Mouse (Mus musculus) brown adipose tissue, adult 24 weeks (tissue): ENCODE results near the gene Mgat4b. TPM values are rescaled to one million over a fixed set of nuclear protein-coding genes. Genes with fewer than 3 reads are reported as not detected.
A peak's percentile ranks its signal among the peaks of the same experiment; 100 is the strongest.
"Not testable (repeated sequence)": the region's sequence is repeated elsewhere in the genome, so short reads cannot be mapped to it uniquely, and the experiment has no call there.

Experiments
- H3K27ac ChIP-seq: fragments of 200-500 bp; replicated peaks from 2 replicates; pipeline ENCODE4 v1.5.1; 2012; ENCODE audit warnings: low read depth, mild to moderate bottlenecking, low read length
- H3K4me1 ChIP-seq: fragments of 200-500 bp; 2 replicates; pipeline ENCODE4 v1.6.1; 2012; ENCODE audit warnings: low read length, mixed read lengths; ENCODE audit not compliant: control insufficient read depth, insufficient read depth, insufficient read length
- H3K4me3 ChIP-seq: fragments of 200-500 bp; 2 replicates; pipeline ENCODE4 v1.5.1; 2012; ENCODE audit warnings: low read depth, mild to moderate bottlenecking, low read length, moderate library complexity; ENCODE audit not compliant: insufficient read depth
- polyA plus RNA-seq: library from polyadenylated mRNA; stranded (reverse); fragments of >200 nt; gene quantifications from 2 replicates; pipeline ENCODE4 v1.2.4, GENCODE M21; 2012; ENCODE audit not compliant: missing spikeins, insufficient read depth, insufficient read length

Gene Mgat4b
- polyA plus RNA-seq = 57.6 and 60.6 TPM in 2 replicates

DNA sequence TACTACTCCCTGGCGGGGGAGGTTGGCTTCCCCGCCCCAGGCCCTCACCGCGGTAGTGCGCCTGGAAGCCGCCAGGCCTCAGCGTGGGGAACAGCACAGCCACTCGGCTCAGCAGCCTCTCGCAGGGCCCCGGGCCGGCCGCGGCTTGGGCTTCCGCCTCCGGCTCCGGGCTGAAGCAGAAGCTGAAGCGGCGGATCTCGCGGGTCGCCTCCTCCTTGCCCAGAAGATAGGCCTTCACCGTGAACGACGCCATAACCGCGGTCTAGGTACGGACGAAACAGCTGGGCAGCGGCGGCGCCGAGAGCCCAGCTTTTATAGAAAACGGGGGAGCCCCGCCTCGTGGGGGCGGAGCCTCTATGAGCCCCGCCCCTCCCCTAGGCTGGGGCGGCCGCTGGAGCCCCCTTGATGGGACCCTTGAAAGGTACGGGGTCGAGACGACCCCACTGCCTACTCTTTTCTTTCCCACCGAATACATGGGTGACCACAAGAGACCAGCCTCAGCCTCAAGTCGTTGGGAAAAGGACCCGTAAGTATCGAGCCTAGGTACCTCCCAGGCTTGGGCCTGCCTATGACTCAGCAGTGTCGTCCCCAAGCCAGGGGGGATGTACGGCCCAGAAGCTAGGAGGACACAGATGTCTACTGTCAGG is at the start of gene Mgat4b, which contains the start of gene Sqstm1:
Mgat4b (plus strand) TSS at position 386 of the 647 bp plus-strand sequence.
Sqstm1 (minus strand) TSS at position 323 of the 647 bp plus-strand sequence.
- peak within 1 kb of the TSS; percentile 98 for H3K4me3 ChIP-seq
- peak within 1 kb of the TSS; percentile 92 for H3K27ac ChIP-seq
- peaks cover 23% of the 10 kb centered on the region for H3K4me1 ChIP-seq

DNA sequence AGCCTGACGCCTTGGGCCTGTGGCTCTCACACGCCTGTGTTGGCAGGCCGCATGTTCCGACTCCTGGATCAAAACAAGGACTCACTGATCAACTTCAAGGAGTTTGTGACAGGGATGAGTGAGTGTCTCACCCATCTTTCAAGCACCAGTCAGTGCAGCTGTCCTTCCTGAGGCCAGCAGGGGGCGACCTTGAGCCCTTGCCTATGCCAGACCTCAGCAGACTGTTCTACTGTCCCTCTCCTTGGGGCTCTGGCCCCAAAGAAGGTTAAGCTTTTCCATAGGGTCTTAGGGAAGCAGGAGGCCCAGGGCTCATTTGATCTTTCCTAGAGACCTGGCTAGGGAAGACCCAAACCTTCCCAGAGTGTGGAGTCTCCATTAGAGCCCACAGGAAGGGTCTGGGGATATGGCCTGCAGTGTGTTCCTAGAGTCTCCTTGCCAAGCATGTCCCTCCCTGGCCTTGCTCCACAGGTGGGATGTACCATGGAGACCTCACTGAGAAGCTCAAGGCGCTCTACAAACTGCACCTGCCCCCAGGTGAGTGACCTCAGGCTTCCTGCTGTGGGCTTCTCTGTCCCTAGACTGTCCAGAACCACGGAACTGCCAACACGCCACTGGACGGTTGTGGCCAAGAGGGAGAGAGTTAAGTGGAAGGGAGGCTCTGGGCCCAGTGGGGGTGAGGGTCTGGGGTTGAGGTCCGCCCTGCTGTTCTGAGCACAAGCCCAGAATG is 48.9 kb upstream of the Mgat4b start:
- Histone ChIP-seq H3K4me1 (peaks cover 4% of the 10 kb centered on the region; the same call in 1 of the 2 replicates), H3K27ac (peak overlapping the region; percentile 18), H3K4me3 (no peak overlapping the region)

DNA sequence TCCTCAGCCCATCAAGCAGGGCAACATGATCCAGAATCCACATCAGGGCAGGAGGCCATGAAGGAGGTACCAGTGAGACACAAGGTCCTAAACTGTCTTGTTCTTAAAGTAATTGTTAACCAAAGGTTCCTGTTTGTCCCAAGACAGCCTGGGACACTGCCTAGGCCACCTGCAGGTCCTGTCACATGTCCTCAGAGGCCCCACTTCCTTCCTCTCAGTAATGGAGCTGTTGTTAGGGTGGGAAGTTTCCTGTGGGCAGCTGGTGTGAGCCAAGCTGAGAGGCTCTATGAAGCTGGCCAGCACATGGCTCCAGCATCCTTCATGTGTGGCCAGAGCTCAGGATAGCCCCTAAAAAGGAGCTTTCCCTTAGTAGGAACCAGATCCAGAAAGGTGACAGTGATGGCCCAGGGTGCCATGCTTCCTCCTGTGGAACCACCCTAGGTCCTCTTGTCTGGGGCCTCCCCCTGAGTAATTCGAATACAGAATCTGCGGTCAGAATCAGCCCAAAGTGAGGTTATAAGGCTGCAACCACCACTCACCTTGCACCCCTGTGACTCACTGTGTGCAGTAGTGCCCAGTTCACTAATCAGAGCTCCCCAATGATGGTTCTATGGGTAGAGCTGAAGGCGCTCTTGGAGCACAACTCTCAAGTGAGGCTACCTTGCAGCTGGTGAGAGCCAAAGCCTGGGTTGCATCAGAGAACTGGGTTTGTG is 48.2 kb upstream of the Mgat4b start:
- Histone ChIP-seq H3K27ac (peak overlapping the region; percentile 18), H3K4me1 (peaks cover 4% of the 10 kb centered on the region; the same call in 1 of the 2 replicates), H3K4me3 (no peak overlapping the region)

DNA sequence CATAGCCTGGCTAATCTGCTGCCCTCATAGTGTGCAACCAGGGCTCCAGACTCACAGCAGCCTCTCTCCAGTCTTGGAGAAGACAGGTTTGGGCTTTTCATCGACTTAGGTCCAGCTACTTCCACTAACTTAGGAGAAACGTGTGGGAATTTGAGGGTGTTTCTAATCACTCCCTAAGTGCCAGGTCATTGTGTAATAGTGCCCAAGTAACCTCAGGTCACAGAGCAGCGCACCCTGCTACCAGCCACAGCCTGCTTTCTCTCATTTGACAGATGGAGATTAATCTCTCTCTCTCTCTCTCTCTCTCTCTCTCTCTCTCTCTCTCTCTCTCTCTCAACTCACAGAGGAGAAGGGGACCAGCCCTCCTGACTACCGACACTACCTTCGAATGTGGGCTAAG is 42.3 kb upstream of the Mgat4b start:
- no peaks in the 10 kb centered on the region for H3K4me1 ChIP-seq
- no peak overlapping the region for H3K4me3 ChIP-seq
- no peak overlapping the region for H3K27ac ChIP-seq

DNA sequence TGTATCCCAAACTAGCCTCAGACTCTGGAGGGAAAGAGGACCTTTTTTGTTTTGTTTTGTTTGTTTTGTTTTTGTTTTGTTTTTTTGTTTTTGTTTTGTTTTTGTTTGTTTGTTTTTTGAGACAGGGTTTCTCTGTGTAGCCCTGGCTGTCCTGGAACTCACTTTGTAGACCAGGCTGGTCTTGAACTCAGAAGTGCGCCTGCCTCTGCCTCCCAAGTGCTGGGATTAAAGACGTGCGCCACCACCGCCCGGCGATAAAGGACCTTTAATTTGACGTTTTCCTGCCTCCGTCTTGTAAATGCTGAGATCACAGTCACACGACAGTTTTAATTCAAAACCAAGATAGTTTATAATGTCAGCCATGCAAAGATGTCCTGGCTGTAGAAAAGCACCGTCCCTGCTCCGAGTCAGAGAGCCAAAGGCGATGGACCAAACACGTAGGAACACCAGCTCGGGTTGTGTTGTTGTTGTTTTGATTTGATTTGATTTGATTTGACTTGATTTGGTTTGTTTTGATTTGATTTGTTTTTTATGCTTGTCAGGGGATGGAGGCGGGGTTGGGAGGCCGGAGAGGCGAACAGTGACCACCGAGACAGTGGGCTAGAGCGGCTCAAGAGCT is 36.5 kb upstream of the Mgat4b start, which contains the start of gene Mrnip:
Mrnip (plus strand) TSS at position 334 of the 619 bp plus-strand sequence.
- peak within 1 kb of the TSS; percentile 74 for H3K4me3 ChIP-seq
- H3K27ac ChIP-seq = peak within 1 kb of the TSS; percentile 59
- H3K4me1 ChIP-seq = not testable (repeated sequence)

DNA sequence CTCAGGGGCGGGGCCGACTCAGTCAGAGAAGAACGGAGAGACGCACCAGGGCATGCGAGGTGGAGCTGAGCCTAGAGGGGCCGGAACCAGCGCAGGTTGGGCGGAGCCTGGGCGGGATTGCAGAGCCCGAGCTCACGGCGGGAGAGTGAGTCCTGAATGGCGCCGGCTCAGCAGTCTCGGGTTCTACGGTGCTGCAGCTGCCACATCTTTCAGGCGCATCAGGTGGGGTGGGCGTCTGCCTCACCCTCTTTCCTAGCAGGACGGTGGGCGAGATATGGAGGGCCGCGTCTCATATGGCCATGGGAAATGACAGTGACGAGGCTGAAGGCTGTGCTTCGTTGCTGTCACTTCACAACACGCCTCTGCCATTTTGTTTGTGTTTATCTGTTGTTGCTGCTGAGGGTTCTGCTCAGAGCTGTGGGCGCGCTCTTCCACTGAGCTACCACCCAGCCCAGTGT is 35.9 kb upstream of the Mgat4b start:
- Histone ChIP-seq H3K4me3 (peak overlapping the region; percentile 74), H3K27ac (no peak overlapping the region), H3K4me1 (peaks cover 4% of the 10 kb centered on the region; the same call in 1 of the 2 replicates)

DNA sequence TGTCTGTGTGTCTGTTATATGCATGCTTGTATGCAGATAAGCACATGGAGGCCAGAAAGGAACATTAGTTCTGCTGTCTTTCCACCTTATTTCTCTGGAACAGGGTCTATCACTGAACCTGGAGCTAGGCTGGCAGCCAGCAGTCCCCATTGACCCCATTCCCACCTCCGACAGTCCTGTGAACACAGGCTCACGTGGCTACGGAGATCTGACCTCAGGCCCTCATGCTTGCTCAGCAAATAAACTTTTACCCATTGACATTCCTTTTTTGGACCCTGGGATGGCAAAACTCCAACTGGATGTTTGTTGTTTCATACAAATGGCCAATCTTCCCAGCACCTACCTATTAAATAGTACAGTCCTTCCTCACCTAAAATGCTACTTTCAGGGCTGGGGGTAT is 34.3 kb upstream of the Mgat4b start:
- Histone ChIP-seq H3K4me3 (no peak overlapping the region), H3K4me1 (peaks cover 4% of the 10 kb centered on the region; the same call in 1 of the 2 replicates), H3K27ac (no peak overlapping the region)

DNA sequence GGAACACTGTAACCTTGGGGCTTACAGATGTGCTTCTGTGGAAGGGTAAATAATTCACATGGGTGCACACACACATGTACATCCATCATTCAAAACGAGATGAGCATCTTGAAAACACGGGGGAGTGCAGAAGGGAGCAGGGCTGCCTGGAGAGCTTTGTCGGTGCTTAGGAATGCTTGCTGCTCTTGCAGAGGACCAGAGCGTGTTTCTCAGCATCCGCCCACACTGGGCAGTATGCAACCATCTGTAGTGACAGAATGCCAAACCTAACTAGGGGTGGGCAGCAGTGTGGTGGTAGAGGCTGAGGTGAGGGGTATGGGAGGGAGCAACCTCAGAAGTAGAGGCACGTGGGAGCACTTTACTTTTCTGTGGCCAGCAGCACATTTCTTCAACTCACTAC is 33.6 kb upstream of the Mgat4b start:
- H3K4me3 ChIP-seq = no peak overlapping the region
- peaks cover 4% of the 10 kb centered on the region; the same call in 1 of the 2 replicates for H3K4me1 ChIP-seq
- no peak overlapping the region for H3K27ac ChIP-seq

DNA sequence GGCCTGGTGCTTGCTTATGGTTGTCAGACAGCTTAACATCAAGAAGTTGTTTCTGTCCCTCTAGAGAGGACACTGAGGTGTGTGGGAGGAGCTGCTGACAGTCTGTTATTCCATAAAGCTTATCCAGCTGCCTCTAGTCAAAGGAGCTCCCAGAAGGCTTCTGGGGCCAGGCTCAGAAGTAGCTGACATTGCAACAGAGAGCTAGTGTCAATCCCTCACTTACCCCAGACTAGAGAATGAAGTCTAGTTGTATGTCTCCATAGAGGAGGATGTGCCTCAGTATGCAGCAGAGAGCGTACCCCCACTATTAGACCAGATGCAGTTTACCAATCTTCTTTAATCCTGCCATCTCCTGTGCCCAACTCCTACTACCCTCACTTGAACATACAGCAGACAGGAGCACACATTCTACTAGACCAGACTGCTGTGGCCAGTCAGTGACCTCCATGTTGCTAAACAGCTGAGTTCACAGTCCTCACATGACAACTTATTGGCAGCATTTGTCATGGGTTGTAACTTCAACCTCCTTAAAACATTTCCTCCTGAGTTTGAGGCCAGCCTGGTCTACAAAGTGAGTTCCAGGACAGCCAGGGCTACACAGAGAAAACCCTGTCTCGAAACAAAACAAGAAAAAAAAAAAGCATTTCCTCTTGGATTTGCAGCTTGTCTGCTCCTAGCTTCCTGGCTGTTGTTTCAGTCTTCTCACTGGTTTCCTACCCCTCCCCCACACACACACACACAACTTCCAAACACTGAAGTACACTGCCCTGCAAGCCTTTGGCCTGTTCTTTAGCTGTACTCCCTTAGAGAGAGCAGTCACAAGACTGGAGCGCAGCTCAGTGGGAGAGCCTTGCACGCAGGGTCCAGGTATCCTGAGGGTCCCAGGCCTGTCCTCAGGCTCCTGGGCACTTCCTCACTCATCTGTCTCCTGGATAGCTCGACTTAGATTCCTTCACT is 31.9 kb upstream of the Mgat4b start:
- Histone ChIP-seq H3K4me1 (peaks cover 4% of the 10 kb centered on the region; the same call in 1 of the 2 replicates), H3K4me3 (no peak overlapping the region), H3K27ac (no peak overlapping the region)

DNA sequence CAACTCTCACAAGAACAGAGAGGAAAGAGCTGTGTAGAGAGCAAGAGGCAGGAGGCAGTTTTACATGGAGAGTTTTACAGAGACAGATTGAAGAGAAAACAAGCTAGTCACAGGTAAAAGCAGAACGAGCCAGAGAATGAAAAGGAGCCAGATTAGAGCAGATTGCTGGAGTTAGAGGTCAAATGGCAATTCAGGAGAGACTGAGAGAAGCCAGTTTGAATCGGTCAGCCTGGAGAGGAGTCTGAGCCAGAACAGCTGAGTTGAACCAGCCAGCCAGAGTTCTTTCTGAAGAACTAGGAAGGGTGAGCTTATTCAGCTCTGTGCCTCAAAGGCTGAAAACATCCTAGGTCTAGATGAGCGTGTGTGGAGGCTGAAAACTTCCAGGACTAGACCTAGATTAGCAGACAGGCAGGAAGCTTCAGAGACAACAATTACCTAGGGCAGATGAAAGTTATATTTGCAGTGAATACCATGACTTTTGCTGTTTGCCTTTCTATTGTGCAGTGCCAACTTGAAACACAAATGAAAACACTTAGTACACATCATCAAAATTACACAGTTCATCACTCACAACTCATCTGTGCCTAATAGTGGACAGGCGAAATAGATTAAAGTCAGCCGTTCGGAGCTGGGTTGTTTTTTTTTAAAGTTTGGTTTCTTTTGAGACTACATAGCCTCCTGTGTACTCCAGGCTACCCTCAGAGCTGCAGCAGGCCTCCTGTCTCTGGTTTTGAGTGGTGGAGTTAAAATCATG is 30.0 kb upstream of the Mgat4b start:
- no peak overlapping the region for H3K4me3 ChIP-seq
- no peaks in the 10 kb centered on the region for H3K4me1 ChIP-seq
- H3K27ac ChIP-seq = no peak overlapping the region

DNA sequence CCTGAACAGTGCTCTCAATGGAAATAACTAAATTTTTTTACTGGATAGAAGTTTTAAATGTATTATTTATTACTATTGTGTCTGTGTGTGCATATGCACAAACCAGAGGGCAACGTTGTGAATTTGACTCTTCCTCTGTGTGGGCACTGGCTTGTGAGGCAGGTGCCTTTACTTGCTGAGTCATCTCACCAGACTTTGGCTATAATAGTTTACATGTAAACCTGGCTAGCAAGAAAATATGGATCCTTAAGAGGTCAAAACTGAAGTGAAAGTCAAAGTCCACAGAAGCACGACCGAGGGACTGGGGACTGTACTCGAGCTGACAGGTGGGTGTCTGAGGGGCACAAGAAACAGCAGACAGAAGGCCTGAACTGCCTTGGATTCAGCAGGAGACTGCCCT is 28.0 kb upstream of the Mgat4b start:
- no peaks in the 10 kb centered on the region for H3K4me1 ChIP-seq
- no peak overlapping the region for H3K27ac ChIP-seq
- no peak overlapping the region for H3K4me3 ChIP-seq

DNA sequence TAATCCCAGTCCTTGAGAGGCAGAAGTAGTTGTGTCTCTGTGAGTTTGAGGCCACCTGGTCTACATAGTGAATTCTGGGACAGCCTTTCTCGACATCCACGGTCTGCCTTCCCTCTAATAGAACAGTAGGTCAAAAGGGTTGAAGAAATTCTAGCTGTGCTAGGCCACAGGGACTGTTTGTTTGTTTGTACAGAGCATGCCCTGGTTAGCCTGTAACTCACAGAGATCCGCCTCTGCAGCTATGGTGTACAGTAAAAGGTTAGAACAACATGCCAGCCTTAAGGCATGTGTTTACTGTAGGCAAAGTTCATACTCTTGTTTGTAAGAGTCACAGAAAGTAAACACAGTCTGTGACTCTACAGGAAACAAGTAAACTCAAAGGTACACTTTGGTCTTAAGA is 25.9 kb upstream of the Mgat4b start:
- Histone ChIP-seq H3K4me3 (no peak overlapping the region), H3K4me1 (no peaks in the 10 kb centered on the region), H3K27ac (no peak overlapping the region)

DNA sequence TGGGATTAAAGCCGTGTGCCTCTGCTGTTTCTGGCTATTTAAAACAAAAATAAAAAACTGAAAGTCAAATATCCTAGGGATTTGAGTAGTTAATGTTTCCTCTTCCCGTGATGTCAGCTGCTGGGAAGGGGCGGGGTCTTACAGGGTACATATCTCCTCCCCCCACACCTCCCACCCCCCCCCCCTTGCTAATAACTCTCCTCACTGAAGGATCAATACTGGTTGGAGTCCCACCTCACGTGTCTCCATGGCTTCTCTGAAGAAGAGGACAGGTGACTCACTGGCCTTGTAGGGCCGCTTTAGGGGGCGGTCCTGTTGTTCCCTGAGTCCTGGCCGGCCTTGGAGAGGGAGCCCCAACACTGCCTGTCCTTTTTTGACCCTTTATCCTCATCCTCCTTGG is 22.0 kb upstream of the Mgat4b start:
- Histone ChIP-seq H3K27ac (no peak overlapping the region), H3K4me1 (no peaks in the 10 kb centered on the region; the same call in 1 of the 2 replicates), H3K4me3 (no peak overlapping the region)
